Mouse (Mus musculus) adrenal gland, postnatal 14 days (tissue): Measurements from ENCODE around the gene Rps19. TPM values are rescaled to one million over a fixed set of nuclear protein-coding genes. Genes with fewer than 3 reads are reported as not detected.
"Not testable (repeated sequence)": the region's sequence is repeated elsewhere in the genome, so short reads cannot be mapped to it uniquely, and the experiment has no call there.

Source experiments
- DNase-seq: peaks from one replicate; pipeline ENCODE4 v3.0.0; 2021; ENCODE audit warnings: mixed read lengths
- total RNA-seq: library from RNA; stranded (reverse); gene quantifications from 2 replicates; pipeline ENCODE4 v1.2.3, GENCODE M21; 2021

The Rps19 gene
- total RNA-seq, 1 experiment from 2014 or later, result 750 TPM

DNA sequence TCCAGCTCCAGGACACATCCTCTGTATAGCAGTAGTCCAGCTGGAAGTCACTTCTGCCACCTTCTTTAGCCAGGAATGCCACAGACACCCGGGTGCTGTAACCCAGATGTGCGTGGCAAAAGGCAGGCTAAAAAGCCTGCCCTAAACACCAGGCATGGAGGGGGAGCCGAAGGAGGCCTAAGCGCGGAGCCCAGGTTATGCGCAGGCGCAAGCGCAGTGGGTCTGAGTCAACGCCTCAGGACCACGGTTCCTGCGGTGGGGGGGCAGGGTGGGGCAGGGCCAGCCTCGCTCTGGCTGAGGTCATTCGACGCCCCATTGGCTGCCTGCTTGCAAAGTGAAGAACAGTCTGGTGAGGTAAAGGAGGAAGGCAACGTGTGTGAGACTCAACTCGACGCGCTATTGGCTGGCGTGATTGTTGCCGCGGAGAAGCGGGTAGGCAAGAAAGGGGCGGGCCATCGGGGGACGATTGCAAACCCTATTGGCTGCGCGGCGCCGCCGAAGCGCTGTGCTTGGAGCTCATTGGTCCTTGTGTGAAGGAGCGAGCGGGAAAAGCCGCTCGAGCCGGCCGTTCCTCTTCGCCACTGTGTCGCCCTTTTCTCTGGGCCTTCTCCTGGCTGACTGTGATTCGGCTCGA, 14.5 kb upstream of the Rps19 start, which contains the start of the genes Lypd4 and Dmrtc2:
Lypd4 (minus strand) TSS at position 410 of the 634 bp plus-strand sequence.
Dmrtc2 (plus strand) TSS at position 526 of the 634 bp plus-strand sequence.
- DNase-seq, result no peak

DNA sequence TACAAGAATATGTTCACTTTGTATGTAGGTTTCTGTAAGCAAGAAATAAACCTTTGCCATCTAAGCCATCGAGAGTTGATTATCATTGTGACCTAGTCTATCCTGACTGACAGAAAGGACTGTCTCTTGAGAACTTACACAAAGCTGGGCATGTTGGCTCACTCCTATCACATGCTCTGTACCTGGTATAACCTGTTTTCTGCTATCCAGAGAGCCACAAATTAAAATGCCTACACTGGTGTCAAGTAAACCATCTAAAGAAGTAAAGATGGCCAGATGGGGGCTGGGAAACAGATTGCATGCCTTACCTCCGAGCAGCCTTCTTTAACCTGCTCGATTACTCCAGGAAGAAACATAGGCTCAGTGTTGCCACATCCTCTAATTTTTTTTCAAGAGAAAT, 6.6 kb upstream of the Rps19 start:
- DNase-seq, result no peak

DNA sequence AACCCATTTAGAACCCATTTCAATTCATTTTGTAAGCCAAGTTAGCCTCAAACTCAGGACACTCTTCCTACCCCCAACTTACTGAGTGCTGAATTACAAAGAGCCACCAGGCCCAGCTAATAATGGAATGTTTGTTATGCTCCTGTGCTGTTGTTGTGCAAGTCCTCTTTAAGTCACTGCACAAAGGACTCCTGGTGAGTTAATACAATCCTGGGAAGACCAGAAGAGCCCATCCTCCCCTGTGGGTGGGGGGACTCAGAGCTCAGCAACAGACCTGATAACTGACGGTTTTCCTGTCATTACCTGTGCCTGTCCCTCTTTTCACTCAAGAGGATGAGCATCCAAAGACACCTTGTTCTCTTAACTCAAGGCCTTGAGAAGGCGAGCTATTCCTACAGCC, 4.6 kb upstream of the Rps19 start:
- no peak for DNase-seq

DNA sequence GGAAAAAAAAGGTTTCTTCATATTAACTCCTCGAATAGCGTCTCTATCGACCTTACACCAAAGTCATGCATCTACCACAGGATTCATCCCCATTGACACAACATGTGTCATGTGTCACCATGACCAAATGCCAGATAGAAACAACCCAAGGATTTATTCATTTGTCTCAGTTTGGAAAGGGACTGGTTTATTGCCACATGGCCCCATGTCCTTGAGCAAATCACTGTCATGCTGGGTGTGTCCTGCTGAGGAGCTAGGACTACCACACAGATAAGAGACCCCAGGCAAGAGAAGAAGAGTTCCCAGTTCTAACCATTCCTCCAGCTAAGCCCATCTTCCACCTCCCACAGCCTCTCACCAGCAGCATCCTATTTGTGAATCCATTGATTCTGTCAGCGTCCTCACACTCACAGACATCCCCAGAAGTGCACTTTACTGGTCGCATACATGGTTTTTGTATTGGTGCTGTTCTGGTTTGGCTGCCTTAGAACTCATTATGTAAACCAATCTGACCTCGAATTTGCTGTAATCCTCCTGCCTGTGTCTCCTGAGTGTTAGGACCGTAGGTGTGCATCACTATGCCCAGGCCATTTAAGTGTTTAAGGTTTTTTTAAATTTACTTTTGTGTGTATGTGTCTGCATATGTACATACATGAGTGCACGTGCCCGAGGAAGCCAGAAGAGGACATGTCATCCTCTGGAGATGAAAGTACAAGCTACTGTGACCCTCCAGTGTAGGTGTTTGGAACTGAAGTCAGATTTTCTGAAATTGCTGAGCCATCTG, 1.6 kb upstream of the Rps19 start:
- DNase-seq, result peak; percentile 69

DNA sequence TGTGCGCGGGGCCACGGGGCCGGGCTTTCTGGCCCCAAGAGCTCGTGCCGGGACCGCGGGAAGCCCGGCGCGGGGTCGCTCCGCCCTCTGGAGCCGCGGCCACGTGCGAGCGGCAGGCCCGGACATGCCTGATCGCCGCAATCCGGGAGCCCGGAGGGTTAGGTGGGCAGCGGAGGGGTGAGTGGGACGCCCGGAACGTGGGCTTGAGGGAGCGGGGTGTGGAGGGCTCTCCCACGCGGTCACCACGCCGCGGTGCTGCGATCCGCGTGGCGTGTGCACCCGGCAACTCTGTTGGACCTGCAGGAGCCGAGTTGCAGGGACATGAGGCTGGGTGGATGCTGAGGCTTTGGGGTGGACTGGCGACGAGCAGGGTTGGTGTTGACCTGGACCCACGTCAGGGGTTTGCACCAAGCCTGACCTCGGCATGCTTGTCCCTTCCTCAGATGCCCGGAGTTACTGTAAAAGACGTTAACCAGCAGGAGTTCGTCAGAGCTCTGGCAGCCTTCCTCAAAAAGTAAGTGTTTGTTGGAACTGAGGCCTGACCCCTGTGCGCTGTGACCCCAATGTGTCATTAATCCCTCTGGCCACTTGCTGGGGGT, 621 bp downstream of the Rps19 start:
- peak; percentile 59 for DNase-seq

DNA sequence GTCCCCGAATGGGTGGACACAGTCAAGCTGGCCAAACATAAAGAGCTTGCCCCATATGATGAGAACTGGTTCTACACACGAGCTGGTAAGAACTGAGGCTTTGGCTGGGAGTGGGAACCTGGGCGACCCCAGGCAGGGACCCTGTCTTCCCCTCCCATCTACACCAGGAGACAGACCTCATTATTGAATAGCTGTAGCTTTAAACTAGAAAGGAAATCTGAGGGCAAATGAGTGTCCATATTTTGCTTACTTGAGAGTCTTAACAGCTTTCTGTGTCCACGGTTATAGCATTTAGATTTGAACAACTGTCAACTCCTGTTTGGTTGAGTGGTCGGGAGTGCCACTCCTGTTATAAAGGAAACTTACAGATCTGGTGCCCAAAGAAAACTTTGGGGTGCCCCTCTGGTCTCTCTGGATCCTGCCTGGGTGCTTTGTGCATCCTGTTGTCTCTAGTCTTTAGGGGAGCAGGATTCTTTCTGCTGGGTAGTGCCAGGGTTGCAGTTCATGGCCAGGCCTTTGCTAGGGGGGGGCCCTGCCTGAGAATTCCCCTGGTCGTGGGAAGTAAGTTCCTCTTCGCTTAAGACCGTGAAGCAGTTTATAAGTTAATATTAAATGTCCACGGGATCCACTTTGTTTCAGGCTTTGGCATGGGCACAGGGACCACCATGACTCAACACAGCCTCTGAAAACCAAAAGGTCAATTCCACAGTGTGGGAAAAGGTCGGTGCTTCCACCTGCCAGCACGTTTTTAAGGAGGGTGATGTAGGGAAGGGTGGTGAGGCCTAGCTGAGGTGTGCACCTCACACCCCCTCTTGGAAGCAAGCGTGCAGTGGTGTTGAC, 1.5 kb downstream of the Rps19 start:
- DNase-seq, result no peak

DNA sequence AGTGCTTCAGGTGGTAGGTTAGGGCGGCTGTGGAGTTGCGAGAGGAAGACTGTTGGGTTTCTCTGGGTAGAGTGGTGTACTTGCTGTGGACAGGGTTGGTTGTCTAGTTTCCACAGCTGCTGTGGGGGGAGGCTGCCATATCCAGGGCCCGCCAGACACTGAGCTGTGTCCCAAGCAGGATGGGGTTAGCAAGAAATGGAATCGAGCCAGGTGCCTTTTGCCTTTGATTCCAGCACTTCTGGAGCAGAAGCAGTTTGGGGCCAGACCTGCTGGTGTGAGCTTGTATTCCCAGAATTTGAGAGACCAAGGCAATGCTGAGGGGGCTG, 2.1 kb downstream of the Rps19 start:
- peak; percentile 59 for DNase-seq

DNA sequence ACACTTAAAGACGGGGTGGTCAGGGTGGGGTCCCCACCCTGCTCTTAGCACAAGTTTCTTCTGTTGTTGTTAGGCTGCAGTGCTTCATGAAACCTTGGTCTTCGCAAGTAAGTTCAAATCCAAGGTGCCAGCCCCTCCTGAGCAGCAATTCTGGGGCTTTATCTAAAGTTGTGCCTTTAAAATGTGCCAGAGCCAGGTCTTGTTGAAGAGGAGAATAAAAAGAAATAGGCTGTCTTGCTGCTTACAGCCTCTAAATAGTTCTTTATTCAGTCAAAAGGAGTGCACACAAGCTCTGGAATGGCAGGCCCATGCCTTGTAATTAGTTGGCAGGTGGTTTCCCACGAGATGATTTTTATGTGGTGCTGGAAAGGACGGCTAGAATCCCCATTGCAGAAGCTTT, 2.9 kb downstream of the Rps19 start:
- DNase-seq, result no peak

DNA sequence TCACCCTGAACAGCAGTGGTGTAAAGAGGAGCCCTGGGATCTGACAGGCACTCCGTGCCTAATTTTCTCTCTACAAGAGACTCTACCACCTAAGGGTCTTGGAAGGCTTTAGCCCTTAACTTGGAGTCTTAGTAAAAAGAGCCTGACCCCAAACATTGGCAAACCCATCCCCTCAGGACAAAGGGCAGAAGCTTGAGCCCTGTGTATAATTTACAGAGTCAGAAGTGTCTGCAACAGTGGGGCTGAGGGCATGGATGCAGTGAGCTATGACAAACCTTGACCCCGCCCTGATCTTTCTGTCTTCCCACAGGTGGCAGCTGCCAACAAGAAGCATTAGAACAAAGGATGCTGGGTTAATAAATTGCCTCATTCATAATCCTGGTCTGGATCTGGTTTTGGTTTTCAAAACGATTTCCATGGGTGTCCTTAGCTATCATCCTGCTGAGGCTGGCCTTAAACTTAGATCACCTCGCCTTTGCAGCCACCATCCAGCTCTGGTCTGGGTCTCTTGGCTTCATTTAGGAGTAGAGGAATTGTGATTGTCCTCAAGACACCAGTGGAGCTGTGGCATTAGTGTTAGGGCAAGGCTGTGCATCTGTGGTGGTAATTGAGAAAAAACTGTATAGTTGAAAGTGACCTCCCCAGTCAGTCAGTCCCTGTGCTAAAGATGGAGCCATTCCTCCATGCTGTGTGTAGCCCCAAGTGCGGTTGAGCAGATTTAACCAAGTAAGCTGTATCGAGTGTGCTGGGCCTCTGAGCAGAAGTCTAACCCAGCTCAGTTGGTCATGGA, 5.5 kb downstream of the Rps19 start:
- no peak for DNase-seq

DNA sequence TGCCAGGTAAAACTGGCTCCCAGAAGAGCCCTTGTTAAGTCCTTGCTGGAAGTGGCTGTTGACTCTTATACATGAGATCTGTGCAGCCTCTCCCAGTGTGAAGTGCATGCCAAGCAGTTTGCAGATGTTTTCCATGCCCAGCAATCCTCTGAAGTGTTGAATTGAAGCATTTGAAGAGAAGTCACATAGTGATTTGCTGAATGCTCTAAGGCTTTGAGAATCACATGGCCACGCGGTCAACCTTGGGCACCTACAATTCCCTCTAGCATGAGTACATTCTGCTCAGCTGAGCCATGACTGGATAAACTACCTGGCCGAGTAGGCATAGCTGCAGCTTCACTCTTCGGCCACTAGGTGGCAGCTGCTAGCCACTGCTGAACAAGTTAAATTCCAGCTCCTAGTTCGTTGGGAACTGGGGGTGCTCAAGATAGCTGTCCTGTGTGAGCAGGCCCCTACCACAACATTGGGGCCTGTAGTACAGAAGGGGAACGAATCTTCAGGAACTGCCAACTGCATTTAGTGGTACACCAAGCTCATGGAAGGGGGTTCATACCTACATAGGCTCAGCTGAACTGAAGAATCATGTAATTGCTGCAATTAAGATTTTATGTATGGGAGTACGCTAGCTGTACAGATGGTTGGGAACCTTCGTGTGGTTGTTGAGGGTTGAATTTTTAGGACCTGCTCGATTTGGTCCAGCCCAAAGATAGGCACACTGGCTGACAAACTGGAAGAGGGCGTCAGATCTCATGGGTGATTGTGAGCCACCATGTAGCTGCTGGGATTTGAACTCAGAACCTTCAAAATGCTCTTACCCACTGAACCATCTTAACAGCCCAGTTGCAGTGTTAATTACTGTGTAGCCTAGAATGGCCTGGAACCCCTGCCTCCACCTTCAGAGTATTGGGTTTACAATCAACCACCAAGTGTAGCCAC, 6.4 kb downstream of the Rps19 start:
- DNase-seq, result peak; percentile 83

DNA sequence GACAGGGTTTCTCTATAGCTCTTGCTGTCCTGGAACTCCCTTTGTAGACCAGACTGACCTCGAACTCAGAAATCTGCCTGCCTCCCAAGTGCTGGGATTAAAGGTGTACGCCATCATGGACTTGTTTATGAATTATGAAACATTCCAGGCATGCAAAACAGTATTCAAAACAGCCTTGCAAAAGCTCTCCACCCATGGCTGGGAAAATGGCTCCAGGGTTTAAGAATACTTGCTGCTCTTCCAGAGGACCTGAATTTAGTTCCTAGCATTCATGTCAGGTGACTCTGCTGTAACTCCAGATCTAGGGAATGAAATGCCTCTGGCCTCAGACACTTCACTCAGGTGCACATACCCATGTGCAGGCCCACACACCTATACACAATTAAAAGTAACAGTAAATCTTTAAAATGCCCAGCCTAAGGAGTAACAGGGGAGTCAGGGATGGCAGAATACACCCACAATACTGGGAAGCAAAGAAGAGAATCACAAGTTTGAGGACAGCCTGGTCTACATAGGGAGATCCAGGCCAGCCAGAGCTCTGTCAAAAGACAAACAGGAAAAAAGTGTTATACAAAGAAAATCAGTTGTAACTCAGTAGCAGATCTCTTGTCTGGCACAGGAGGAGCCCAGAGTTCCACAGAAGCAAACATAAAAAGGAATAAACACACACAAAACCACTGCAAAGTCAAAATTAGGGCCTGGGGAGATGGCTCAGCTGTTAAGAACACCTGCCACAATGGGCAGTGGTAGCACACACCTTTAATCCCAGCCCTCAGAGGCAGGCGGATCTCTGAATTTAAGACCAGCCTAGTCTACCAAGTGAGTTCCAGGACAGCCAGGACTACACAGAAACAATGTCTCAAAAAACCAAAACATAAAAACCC, 7.3 kb downstream of the Rps19 start:
- DNase-seq, result no peak

DNA sequence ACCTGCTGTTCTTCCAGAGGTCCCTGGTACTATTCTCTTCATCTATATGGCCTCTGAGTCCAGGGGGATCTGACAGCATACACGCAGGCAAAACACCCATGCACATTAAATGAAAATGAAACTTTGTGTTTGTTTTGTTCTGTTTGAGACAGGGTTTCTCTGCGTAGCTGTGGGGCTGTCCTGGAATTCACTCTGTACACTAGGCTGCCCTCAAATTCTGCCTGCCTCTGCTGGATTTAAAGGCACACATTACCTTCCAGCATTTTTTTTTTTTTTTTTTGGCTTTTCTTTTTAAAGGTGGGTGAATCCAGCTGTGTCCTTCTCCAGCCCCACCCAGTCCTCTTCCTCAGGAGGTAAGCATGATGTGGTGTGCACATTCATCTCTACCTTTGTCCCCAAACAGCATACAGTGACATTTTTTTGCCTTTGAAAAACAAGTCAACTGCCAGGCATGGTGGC, 8.0 kb downstream of the Rps19 start:
- DNase-seq, result no peak

DNA sequence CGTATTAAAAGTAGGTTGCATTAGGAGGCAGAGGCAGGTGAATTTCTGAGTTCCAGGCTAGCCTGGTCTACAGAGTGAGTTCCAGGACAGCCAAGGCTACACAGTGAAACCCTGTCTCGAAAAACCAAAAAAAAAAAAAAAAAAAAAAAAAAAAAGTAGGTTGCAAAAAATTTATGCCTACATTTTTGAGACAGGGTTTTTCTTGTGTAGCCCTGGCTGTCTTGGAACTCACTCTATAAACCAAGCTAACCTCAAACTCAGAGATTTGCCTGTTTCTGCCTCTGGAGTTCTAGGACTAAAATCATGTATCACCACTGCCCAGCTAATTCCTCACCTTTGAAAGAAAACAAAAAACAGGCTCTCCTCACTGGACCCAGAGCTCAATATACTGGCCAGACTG, 11.6 kb downstream of the Rps19 start:
- not testable (repeated sequence) for DNase-seq

DNA sequence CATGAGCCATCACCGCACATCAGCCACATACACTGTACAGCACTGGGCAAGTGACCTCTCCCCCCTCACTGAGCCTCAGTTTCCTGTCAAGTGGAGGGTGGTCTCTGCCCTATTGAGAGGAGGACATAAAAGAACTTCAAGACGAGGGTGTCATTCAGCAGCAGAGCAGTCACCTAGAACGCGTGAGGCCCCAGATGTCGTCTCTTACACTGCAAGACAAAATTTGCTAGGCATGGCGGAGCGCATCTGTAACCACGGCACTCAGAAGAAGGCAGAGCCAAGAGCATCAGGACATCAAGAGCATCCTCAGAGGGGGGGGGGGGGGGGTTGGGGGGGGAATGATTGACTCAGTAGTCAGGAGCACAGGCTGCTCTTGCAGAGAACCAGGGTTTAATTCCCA, 12.1 kb downstream of the Rps19 start:
- DNase-seq, result no peak

DNA sequence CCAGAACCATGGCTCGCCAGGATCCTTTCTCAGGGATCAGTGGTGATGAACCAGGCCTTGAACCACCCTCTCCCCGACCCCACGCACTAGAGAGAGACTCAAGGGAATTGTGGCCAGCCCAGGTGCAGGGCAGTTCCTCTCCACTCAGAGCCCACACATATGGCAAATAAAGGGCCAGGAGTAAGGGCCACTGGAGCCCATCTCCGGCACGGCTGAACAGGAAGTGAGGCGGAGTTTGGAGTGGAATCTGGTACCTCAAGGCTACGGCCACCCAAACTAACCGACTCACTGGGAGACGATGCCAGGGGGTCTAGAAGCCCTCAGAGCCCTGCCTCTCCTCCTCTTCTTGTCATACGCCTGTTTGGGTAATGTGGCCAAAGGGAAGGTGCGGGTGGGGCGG, 13.1 kb downstream of the Rps19 start, which contains the start of gene Cd79a:
Cd79a (plus strand) TSS at position 158 of the 400 bp plus-strand sequence.
- DNase-seq, result peak; percentile 34

DNA sequence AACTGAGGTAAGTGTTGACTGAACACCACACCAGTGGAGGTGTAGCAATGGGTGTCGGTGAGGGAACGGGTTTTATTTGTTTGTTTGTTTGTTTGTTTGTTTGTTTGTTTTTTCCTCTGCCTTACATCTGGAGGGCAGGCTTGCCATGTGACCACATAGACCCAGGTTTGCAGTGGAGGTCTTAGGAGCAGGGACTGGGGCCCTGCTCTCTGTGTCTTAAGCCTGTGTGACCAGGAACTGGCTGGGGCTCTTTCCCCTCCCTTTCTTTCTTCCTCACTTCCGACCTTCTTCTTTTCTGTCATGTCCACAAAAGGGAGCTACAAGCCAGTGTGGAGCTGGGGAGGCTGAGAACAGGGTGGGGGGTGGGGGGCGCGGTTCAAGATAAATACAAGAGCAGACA, 13.8 kb downstream of the Rps19 start:
- no peak for DNase-seq

DNA sequence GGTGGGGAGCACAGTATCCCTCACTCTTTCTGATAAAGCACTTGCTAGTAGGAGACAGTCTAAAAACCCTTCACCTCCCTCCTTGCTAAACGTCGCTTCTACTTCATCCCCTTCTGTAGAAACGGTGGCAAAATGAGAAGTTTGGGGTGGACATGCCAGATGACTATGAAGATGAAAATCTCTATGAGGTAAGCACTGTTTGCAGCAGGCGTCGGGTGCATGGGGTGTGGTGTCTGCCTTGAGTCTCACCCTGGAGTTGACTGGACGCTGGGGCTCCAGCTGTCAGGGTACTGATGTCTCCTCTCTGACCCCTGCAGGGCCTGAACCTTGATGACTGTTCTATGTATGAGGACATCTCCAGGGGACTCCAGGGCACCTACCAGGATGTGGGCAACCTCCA, 16.9 kb downstream of the Rps19 start:
- no peak for DNase-seq

DNA sequence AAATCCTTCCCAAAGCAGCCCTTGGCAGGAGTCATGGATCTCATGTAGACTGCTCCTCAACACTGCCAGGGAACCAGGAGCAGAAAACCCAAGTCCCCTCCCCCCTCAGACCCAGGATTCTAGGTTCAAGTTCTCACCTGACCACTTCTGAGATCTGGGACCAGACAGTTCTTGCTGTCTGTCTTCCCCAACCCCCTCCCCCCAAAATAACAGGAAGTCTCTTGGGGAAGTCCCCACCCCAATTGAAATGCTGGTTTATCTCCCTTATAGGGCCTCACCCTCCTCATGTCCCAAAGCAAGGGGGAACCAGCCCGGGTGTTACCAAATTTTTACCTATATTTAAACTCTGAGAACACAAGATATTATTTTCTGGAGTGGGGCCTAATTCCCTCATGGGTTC, 17.7 kb downstream of the Rps19 start:
- DNase-seq, result no peak

DNA sequence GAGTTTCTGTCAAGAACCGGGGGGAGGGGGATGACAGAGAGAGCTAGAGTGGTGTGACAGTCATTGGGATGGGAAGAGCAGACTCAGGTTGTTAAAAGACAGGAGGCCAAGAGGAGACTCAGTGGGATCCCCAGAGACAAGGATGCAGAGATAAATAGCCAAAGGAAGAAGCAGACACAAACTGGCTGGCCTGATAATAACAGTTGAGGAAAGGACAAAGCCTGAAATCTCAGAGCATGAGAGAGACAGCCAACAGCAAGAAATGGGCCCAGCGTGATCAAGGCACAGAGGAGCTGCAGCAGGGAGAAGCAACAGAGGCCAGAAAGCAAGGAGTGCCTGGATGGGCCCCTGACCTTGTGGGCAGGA, 18.1 kb downstream of the Rps19 start:
- DNase-seq, result no peak
